Mouse (Mus musculus): ENCODE data around the gene Slc24a3.

Slc24a3 gene

GRCm38 (mm10) chr2:145342956-145343355 lies 175.4 kb downstream of the Slc24a3 start:
- in situ Hi-C loops (cut with MboI, MseI): no loop called here

- in situ Hi-C loops (cut with MboI, MseI): no loop called here
These were observed 177.0 kb downstream of the Slc24a3 start for GRCm38 (mm10) chr2:145344521-145344920.

GRCm38 (mm10) chr2:145353801-145354200 lies 186.2 kb downstream of the Slc24a3 start:
- in situ Hi-C loops (cut with MboI, MseI): no loop called here

GRCm38 (mm10) chr2:145358236-145358942 lies 190.8 kb downstream of the Slc24a3 start:
- in situ Hi-C loops (cut with MboI, MseI): no loop called here

- in situ Hi-C loops (cut with MboI, MseI): no loop called here
These were observed 196.1 kb downstream of the Slc24a3 start for GRCm38 (mm10) chr2:145363604-145364003.

GRCm38 (mm10) chr2:145368701-145369100 lies 201.1 kb downstream of the Slc24a3 start:
- in situ Hi-C loops (cut with MboI, MseI): no loop called here

- in situ Hi-C loops (cut with MboI, MseI): no loop called here
These were observed 203.2 kb downstream of the Slc24a3 start for GRCm38 (mm10) chr2:145370795-145371194.

GRCm38 (mm10) chr2:145373803-145374202 lies 206.2 kb downstream of the Slc24a3 start:
- in situ Hi-C loops (cut with MboI, MseI): no loop called here

GRCm38 (mm10) chr2:145382908-145383770 lies 215.6 kb downstream of the Slc24a3 start:
- in situ Hi-C loops (cut with MboI, MseI): no loop called here

- in situ Hi-C loops (cut with MboI, MseI): no loop called here
These were observed 216.7 kb downstream of the Slc24a3 start for GRCm38 (mm10) chr2:145384221-145384620.

- in situ Hi-C loops (cut with MboI, MseI): no loop called here
These were observed 217.7 kb downstream of the Slc24a3 start for GRCm38 (mm10) chr2:145385220-145385619.

- in situ Hi-C loops (cut with MboI, MseI): no loop called here
These were observed 218.2 kb downstream of the Slc24a3 start for GRCm38 (mm10) chr2:145385773-145386172.

- in situ Hi-C loops (cut with MboI, MseI): no loop called here
These were observed 228.2 kb downstream of the Slc24a3 start for GRCm38 (mm10) chr2:145395804-145396203.

GRCm38 (mm10) chr2:145396579-145396978 lies 229.0 kb downstream of the Slc24a3 start:
- in situ Hi-C loops (cut with MboI, MseI): no loop called here

GRCm38 (mm10) chr2:145397456-145398206 lies 230.1 kb downstream of the Slc24a3 start:
- in situ Hi-C loops (cut with MboI, MseI): no loop called here

GRCm38 (mm10) chr2:145401240-145401805 lies 233.8 kb downstream of the Slc24a3 start:
- in situ Hi-C loops (cut with MboI, MseI): no loop called here

- in situ Hi-C loops (cut with MboI, MseI): no loop called here
These were observed 234.4 kb downstream of the Slc24a3 start for GRCm38 (mm10) chr2:145401996-145402395.

- in situ Hi-C loops (cut with MboI, MseI): no loop called here
These were observed 237.4 kb downstream of the Slc24a3 start for GRCm38 (mm10) chr2:145404818-145405531.

GRCm38 (mm10) chr2:145405746-145406145 lies 238.2 kb downstream of the Slc24a3 start:
- in situ Hi-C loops (cut with MboI, MseI): no loop called here

GRCm38 (mm10) chr2:145417738-145418137 lies 250.2 kb downstream of the Slc24a3 start:
- in situ Hi-C loops (cut with MboI, MseI): no loop called here

- in situ Hi-C loops (cut with MboI, MseI): no loop called here
These were observed 251.5 kb downstream of the Slc24a3 start for GRCm38 (mm10) chr2:145419078-145419477.
